Mouse (Mus musculus) thymus, postnatal 14 days (tissue): ENCODE data around the gene Eef2.
"Not testable (repeated sequence)": the region's sequence is repeated elsewhere in the genome, so short reads cannot be mapped to it uniquely, and the experiment has no call there.

Experiments used
- DNase-seq: peaks from one replicate; pipeline ENCODE4 v3.0.0; 2021

The Eef2 gene

DNA sequence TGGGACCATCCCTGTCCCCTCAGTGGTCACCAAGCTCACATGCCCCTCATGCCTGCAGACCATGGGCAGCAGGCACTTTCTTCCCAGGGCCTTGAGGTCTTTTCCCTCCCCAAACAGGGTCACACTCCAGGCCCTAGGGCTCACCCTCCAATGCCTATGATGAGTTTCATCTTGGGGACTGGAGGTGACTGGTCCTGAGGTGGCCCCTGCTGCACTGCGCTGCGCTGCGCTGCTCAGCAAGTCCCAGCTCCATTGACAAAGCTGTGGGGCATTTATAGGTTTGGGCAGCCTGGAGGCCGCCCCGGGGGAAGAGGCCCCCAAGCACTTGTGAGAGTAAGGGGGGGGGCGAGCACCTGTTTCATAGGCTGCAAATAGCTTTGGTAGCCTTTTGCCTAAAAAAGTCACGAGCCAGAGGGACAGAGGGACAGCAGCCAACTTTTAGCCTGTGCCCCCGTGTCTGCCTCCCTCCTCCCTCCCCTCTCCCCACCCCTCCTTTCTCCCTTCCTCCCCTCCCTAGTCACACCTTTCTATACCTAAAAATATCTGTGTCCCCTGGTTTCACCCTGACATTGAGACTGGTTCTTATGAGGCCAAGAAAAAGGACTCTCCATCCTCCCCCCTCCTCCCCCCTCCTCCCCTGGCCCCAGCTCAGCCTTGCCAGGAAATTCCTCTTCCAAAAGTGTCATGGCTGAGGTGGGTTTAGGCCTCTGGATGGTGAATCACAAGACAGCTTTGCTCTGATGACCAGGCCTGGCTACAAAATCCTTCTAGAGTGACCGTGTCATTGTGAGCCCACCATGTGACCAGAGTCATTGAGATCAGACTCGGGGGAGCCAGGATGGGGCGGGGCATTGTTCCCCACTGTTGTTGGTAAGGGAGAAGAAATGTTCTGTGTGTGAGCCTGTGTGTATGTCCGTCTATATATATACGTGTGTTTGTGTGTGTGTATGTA, 25.7 kb downstream of the Eef2 start, which contains the start of gene Nmrk2:
TSS of gene Nmrk2 (minus strand) at position 245 of the 952 bp plus-strand sequence.
- no peak for DNase-seq

DNA sequence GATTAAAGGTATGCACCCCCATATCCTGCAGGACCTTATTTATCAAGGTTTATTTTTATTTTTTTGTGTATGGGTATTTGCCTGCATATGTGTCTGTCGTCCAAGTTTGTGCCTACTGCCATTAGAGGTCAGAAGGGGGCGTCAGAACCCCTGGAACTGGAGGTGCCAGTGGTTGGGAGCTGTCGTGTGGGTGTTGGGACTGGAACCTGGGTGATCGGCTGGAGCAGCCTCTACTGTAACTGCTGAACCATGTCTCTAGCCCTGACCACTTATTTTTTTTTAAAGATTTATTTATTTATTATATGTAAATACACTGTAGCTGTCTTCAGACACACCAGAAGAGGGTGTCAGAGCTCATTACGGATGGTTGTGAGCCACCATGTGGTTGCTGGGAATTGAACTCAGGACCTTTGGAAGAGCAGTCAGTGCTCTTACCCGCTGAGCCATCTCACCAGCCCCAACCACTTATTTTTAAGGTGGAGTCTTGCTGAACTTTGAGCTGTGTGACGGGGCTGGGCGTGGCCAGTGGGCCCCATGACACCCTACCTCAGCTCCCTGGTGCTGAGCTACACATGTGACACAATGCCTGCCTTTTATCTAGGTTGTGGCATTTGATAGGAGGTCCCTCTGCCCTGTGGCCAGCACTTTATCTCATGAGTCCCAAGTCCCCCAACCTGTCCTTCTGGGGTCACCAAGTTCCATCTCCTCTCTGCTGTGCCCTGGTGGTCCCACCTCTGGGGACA, 26.7 kb downstream of the Eef2 start:
- DNase-seq, result no peak

- DNase-seq, result no peak
Observed at GRCm38 (mm10) chr10:81204137-81204536, 27.7 kb downstream of the Eef2 start.

- no peak for DNase-seq
Observed at GRCm38 (mm10) chr10:81210154-81210553, 33.7 kb downstream of the Eef2 start.

GRCm38 (mm10) chr10:81216260-81216659, 39.8 kb downstream of the Eef2 start:
- DNase-seq, result no peak

DNA sequence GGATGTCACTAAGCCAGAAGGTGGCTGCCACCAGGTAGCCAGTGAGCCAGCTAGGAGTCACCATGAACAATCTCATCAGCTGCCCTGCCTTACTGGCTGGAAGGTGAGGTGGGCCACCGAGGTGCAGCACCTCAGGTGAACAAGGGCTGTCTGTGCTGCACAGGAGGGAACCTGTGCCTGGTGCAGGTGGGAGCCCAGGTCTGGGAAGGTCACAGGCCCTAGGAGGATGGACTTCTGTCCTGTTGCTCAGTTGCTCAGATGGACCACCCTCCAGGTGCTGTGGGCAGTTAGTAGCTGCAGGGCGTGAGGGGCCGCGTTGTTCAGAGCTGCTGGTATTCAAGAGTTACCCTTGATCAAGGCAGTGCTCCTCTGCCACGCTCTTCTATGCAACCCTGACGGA, 40.4 kb downstream of the Eef2 start:
- no peak for DNase-seq

DNA sequence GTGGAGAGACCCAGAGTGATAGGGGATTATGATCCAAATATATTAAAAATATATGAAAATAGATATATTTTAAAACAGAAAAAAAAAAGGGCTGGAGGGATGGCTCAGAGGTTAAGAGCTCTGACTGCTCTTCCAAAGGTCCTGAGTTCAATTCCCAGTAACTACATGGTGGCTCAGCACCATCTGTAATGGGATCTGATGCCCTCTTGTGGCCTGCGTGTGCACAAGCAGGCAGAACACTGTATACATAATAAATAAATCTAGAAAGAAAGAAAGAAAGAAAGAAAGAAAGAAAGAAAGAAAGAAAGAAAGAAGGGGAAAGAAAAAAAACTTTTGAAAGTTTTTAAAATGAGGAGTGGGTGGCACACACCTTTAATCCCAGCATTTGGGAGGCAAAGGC, 40.8 kb downstream of the Eef2 start:
- peak; percentile 53 for DNase-seq

- DNase-seq, result peak; percentile 82
Observed at GRCm38 (mm10) chr10:81217964-81218363, 41.5 kb downstream of the Eef2 start.

GRCm38 (mm10) chr10:81221402-81222015, 45.1 kb downstream of the Eef2 start:
- DNase-seq, result no peak

- not testable (repeated sequence) for DNase-seq
Observed at GRCm38 (mm10) chr10:81223731-81224130, 47.3 kb downstream of the Eef2 start.

- peak; percentile 49 for DNase-seq
Observed at GRCm38 (mm10) chr10:81229735-81230437, 53.5 kb downstream of the Eef2 start.

GRCm38 (mm10) chr10:81230438-81231332, 54.3 kb downstream of the Eef2 start, which contains the start of gene Atcay:
Atcay (minus strand) TSS chr10:81230833.
- DNase-seq, result peak; percentile 55

DNA sequence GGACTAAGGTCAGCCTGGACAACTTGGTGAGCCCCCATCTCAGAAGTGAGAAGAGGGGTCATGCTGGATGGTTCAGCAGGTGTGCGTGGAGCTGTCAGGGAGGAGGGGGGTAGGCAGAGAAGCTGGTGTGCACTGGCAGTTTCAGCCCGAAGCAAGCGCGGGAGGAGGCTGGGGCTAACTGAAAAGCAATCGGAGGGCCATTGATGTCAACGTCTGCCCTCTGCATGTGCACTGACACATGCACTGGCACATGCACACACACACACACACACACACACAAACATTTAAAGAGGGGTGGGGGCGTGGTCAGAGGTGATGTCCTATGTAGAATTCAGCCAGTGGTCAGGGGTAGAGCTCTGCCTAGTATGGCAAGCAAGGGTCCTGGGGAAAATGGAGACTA, 55.0 kb downstream of the Eef2 start:
- no peak for DNase-seq
